Mouse (Mus musculus) C2C12 (cell line): ENCODE measurements at regions not wholly inside any gene's neighbourhood (a gene's known extent, or its start where the extent isn't known, plus 50 kb on each side); places are given as distances from the start of the nearest gene placed in this dataset.

Source experiments
- CTCF ChIP-seq: IDR thresholded peaks from one replicate; pipeline ENCODE4 v1.5.1; 2011; ENCODE audit not compliant: control insufficient read depth, insufficient read depth, insufficient read length
- USF1 ChIP-seq: IDR thresholded peaks from one replicate; pipeline ENCODE4 v1.6.1; 2011; ENCODE audit warnings: low read depth, mild to moderate bottlenecking, control low read depth, moderate library complexity

GRCm38 (mm10) chr6:67093128-67093527 is 55.9 kb upstream of the Gadd45a start:
- TF ChIP-seq CTCF = no peak
- TF ChIP-seq USF1 = no peak
